Mouse (Mus musculus): ENCODE measurements around the gene Srd5a3. TPM values are rescaled to one million over a fixed set of nuclear protein-coding genes. Genes with fewer than 3 reads are reported as not detected.
A peak's percentile ranks its signal among the peaks of the same experiment; 100 is the strongest.

Srd5a3 gene
- polyA plus RNA-seq, 1 experiment, result 37.2 TPM

- TF ChIP-seq CTCF (IDR thresholded peaks at IDR 0.05; ENCODE audit: borderline replicate concordance, insufficient read depth, low read length) (no peak), POLR2A (IDR thresholded peaks at IDR 0.05; ENCODE audit: low read depth, low read length) (no peak)
- H3K27ac ChIP-seq (ENCODE audit: insufficient read depth, low read length), result no peak overlapping the region
- H3K4me3 ChIP-seq (ENCODE audit: insufficient read depth, low read length), result no peak overlapping the region
- no peaks in the 10 kb centered on the region for H3K4me1 ChIP-seq (ENCODE audit: control insufficient read depth, insufficient read depth, low read length)
Observed at GRCm38 (mm10) chr5:76127584-76128316, 12.3 kb upstream of the Srd5a3 start.

GRCm38 (mm10) chr5:76130292-76130691 is 9.8 kb upstream of the Srd5a3 start:
- Histone ChIP-seq H3K4me3 (ENCODE audit: insufficient read depth, low read length) (no peak overlapping the region), H3K4me1 (ENCODE audit: control insufficient read depth, insufficient read depth, low read length) (no peaks in the 10 kb centered on the region), H3K27ac (ENCODE audit: insufficient read depth, low read length) (no peak overlapping the region)
- TF ChIP-seq CTCF (IDR thresholded peaks at IDR 0.05; ENCODE audit: borderline replicate concordance, insufficient read depth, low read length) (no peak), POLR2A (IDR thresholded peaks at IDR 0.05; ENCODE audit: low read depth, low read length) (no peak)

GRCm38 (mm10) chr5:76131990-76132389 is 8.1 kb upstream of the Srd5a3 start:
- no peak overlapping the region for H3K4me3 ChIP-seq (ENCODE audit: insufficient read depth, low read length)
- TF ChIP-seq POLR2A (IDR thresholded peaks at IDR 0.05; ENCODE audit: low read depth, low read length) (no peak), CTCF (IDR thresholded peaks at IDR 0.05; ENCODE audit: borderline replicate concordance, insufficient read depth, low read length) (no peak)
- H3K27ac ChIP-seq (ENCODE audit: insufficient read depth, low read length), result no peak overlapping the region
- no peaks in the 10 kb centered on the region for H3K4me1 ChIP-seq (ENCODE audit: control insufficient read depth, insufficient read depth, low read length)

- Histone ChIP-seq H3K4me3 (ENCODE audit: insufficient read depth, low read length) (no peak overlapping the region), H3K27ac (ENCODE audit: insufficient read depth, low read length) (no peak overlapping the region), H3K4me1 (ENCODE audit: control insufficient read depth, insufficient read depth, low read length) (no peaks in the 10 kb centered on the region)
- TF ChIP-seq CTCF (IDR thresholded peaks at IDR 0.05; ENCODE audit: borderline replicate concordance, insufficient read depth, low read length), result no peak
Observed at GRCm38 (mm10) chr5:76135644-76136043, 4.4 kb upstream of the Srd5a3 start.

- Histone ChIP-seq H3K4me1 (ENCODE audit: control insufficient read depth, insufficient read depth, low read length) (no peaks in the 10 kb centered on the region), H3K27ac (ENCODE audit: insufficient read depth, low read length) (no peak overlapping the region), H3K4me3 (ENCODE audit: insufficient read depth, low read length) (no peak overlapping the region)
- TF ChIP-seq CTCF (IDR thresholded peaks at IDR 0.05; ENCODE audit: borderline replicate concordance, insufficient read depth, low read length) (no peak), POLR2A (IDR thresholded peaks at IDR 0.05; ENCODE audit: low read depth, low read length) (no peak)
Observed at GRCm38 (mm10) chr5:76136271-76136670, 3.8 kb upstream of the Srd5a3 start.

DNA sequence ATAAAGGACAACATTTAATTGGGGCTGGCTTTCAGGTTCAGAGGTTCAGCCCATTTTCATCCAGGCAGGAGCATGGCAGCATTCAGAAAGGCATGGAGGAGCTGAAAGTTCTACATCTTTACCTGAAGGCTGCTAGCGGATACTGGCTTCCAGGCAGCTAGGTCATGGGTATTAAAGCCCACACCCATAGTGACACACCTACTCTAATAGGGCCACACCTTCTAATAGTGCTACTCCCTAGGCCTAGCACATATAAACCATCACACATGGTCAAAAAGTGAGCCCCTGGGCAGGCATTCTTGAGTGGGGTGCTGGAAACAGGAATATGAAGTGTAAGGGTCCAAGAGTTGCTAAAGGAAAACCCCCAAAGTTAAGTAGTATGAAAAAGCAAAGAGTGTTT is 2.5 kb upstream of the Srd5a3 start:
- H3K27ac ChIP-seq (ENCODE audit: insufficient read depth, low read length), result no peak overlapping the region
- no peak for TF ChIP-seq POLR2A (IDR thresholded peaks at IDR 0.05; ENCODE audit: low read depth, low read length)
- TF ChIP-seq CTCF (IDR thresholded peaks at IDR 0.05; ENCODE audit: borderline replicate concordance, insufficient read depth, low read length), result no peak
- no peak overlapping the region for H3K4me3 ChIP-seq (ENCODE audit: insufficient read depth, low read length)
- no peaks in the 10 kb centered on the region for H3K4me1 ChIP-seq (ENCODE audit: control insufficient read depth, insufficient read depth, low read length)

GRCm38 (mm10) chr5:76138071-76138470 is 2.0 kb upstream of the Srd5a3 start:
- Histone ChIP-seq H3K27ac (ENCODE audit: insufficient read depth, low read length) (no peak overlapping the region), H3K4me1 (ENCODE audit: control insufficient read depth, insufficient read depth, low read length) (no peaks in the 10 kb centered on the region), H3K4me3 (ENCODE audit: insufficient read depth, low read length) (no peak overlapping the region)
- no peak for TF ChIP-seq POLR2A (IDR thresholded peaks at IDR 0.05; ENCODE audit: low read depth, low read length)
- TF ChIP-seq CTCF (IDR thresholded peaks at IDR 0.05; ENCODE audit: borderline replicate concordance, insufficient read depth, low read length), result no peak

DNA sequence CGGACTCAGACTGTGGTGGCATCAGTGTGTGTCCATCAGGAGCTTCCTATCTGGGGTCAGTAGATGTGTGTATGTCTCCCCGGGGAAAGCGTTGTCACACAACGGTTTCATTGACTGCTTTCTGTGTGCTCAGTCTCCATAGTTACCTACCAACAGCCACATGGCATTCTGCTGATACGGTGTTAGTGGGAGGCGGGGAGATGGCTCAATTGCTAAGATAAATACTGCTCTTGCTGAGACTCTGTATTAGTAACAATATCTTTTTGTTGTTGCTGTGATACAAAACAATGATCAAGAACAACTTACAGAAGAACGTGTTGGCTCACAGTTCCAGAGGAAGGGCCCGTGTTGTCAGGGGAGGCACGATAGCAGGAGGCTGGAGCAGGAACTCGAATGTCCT is 1.6 kb upstream of the Srd5a3 start:
- Histone ChIP-seq H3K27ac (ENCODE audit: insufficient read depth, low read length) (no peak overlapping the region), H3K4me1 (ENCODE audit: control insufficient read depth, insufficient read depth, low read length) (no peaks in the 10 kb centered on the region), H3K4me3 (ENCODE audit: insufficient read depth, low read length) (no peak overlapping the region)
- TF ChIP-seq POLR2A (IDR thresholded peaks at IDR 0.05; ENCODE audit: low read depth, low read length), result no peak
- no peak for TF ChIP-seq CTCF (IDR thresholded peaks at IDR 0.05; ENCODE audit: borderline replicate concordance, insufficient read depth, low read length)

DNA sequence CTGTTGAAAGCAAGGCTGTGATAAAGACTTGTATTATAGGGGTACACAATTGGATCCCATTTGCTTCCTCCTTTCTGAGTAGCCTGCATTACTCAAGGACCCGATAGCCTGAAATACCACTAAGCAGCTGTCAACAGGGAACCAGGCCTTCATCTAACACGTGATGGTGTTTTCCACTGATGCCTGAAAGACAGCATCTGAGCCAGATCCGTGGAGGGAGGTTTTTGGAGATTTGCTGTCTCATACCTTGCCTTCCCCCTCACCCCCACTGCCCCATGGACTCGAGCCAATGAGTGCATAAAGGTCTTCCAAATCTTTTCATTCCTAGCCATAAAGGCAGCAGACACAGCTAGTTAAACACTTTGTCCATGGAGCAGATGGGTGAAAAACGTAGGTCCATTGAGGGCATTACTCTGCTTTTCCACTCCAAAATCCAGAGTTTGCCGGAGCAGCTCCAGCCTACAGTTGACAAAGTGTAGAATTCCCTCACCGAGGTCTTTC is 850 bp upstream of the Srd5a3 start:
- H3K4me1 ChIP-seq (ENCODE audit: control insufficient read depth, insufficient read depth, low read length), result no peaks in the 10 kb centered on the region
- H3K27ac ChIP-seq (ENCODE audit: insufficient read depth, low read length), result no peak overlapping the region
- H3K4me3 ChIP-seq (ENCODE audit: insufficient read depth, low read length), result no peak overlapping the region
- TF ChIP-seq POLR2A (IDR thresholded peaks at IDR 0.05; ENCODE audit: low read depth, low read length), result no peak
- TF ChIP-seq CTCF (IDR thresholded peaks at IDR 0.05; ENCODE audit: borderline replicate concordance, insufficient read depth, low read length), result no peak

GRCm38 (mm10) chr5:76140730-76141066 is 627 bp downstream of the Srd5a3 start:
- H3K4me3 ChIP-seq (ENCODE audit: insufficient read depth, low read length), result peak overlapping the region; percentile 90
- peak overlapping the region; percentile 79 for H3K27ac ChIP-seq (ENCODE audit: insufficient read depth, low read length)
- H3K4me1 ChIP-seq (ENCODE audit: control insufficient read depth, insufficient read depth, low read length), result no peaks in the 10 kb centered on the region
- TF ChIP-seq POLR2A (IDR thresholded peaks at IDR 0.05; ENCODE audit: low read depth, low read length) (peak; percentile 78), CTCF (IDR thresholded peaks at IDR 0.05; ENCODE audit: borderline replicate concordance, insufficient read depth, low read length) (no peak)

Data from embryonic fibroblast, embryonic 13.5 days (primary cell).